Mouse (Mus musculus) kidney, embryonic 14.5 days (tissue): ENCODE data around the gene Stkld1. TPM values are rescaled to one million over a fixed set of nuclear protein-coding genes. Genes with fewer than 3 reads are reported as not detected.

Experiments
- polyA plus RNA-seq: library from polyadenylated mRNA; unstranded; fragments of >200 nt; fragmentation: Nextera tagmentation; extraction: Ambion mirVana; gene quantifications from 2 replicates; pipeline ENCODE4 v1.2.1, GENCODE M21; 2014

Stkld1 gene
- polyA plus RNA-seq, 1 experiment from 2014 or later = not detected

Other genes with a start within 250 kb of the Stkld1 start
- not detected in 2 replicates for gene Abo, start 69.1 kb upstream of the Stkld1 start, polyA plus RNA-seq
- gene Surf6, start 31.2 kb upstream of the Stkld1 start, polyA plus RNA-seq = 14.6 and 19.0 TPM in 2 replicates
- 27.0 and 35.2 TPM in 2 replicates for gene Med22, start 23.4 kb upstream of the Stkld1 start, polyA plus RNA-seq
- gene Rpl7a, start 23.3 kb upstream of the Stkld1 start, polyA plus RNA-seq = 790 and 884 TPM in 2 replicates
- gene Surf2, start 17.7 kb upstream of the Stkld1 start, polyA plus RNA-seq = 40.1 and 46.5 TPM in 2 replicates
- gene Surf1, start 17.5 kb upstream of the Stkld1 start, polyA plus RNA-seq = 48.1 and 51.1 TPM in 2 replicates
- gene Surf4, start 119 bp upstream of the Stkld1 start, polyA plus RNA-seq = 124 and 187 TPM in 2 replicates
- 37.5 and 49.7 TPM in 2 replicates for gene Rexo4, start 30.3 kb downstream of the Stkld1 start, polyA plus RNA-seq
- 0.05 and 0.06 TPM in 2 replicates for gene Adamts13, start 39.4 kb downstream of the Stkld1 start, polyA plus RNA-seq
- 36.7 and 56.5 TPM in 2 replicates for gene Cacfd1, start 75.9 kb downstream of the Stkld1 start, polyA plus RNA-seq
- gene Slc2a6, start 94.0 kb downstream of the Stkld1 start, polyA plus RNA-seq = 0.37 and 0.64 TPM in 2 replicates
- 0.54 TPM in 1 of 2 replicates, not detected in the other for gene Mymk, start 138.1 kb downstream of the Stkld1 start, polyA plus RNA-seq
- 0.51 and 0.65 TPM in 2 replicates for gene Adamtsl2, start 145.3 kb downstream of the Stkld1 start, polyA plus RNA-seq
- not detected in 2 replicates for gene Fam163b, start 208.4 kb downstream of the Stkld1 start, polyA plus RNA-seq
- gene Dbh, start 231.2 kb downstream of the Stkld1 start, polyA plus RNA-seq = not detected in 2 replicates